Mouse (Mus musculus): ENCODE data around the gene Olfr212.
"Not testable (repeated sequence)": the region's sequence is repeated elsewhere in the genome, so short reads cannot be mapped to it uniquely, and the experiment has no call there.

Gene Olfr212

GRCm38 (mm10) chr6:116506302-116507003, at the start of gene Olfr212:
Olfr212 (plus strand) TSS chr6:116506516.
- H3K27me3 ChIP-seq (ENCODE audit: insufficient read depth, low read length); H3K36me3 ChIP-seq (ENCODE audit: insufficient read depth, low read length); H3K4me1 ChIP-seq (replicated peaks; ENCODE audit: low read depth, low read length): not testable (repeated sequence)
- H3K4me3 ChIP-seq (replicated peaks; ENCODE audit: low read length), result 0 out of 2 replicates have a peak within 1 kb of the TSS, but pooled peaks have one; percentile 17
- peaks cover 55% of the 10 kb centered on the region for H3K9me3 ChIP-seq (ENCODE audit: low read length)

- Histone ChIP-seq H3K9me3 (ENCODE audit: low read length) (no peaks in the 10 kb centered on the region), H3K4me3 (replicated peaks; ENCODE audit: low read length) (no peak overlapping the region), H3K4me1 (replicated peaks; ENCODE audit: low read depth, low read length) (peaks cover 14% of the 10 kb centered on the region), H3K36me3 (ENCODE audit: insufficient read depth, low read length) (no peaks in the 10 kb centered on the region), H3K27me3 (ENCODE audit: insufficient read depth, low read length) (peaks cover 55% of the 10 kb centered on the region)
- TF ChIP-seq POU5F1 (IDR thresholded peaks at IDR 0.05; ENCODE audit: borderline replicate concordance, low read length) (no peak), NANOG (IDR thresholded peaks at IDR 0.05; ENCODE audit: borderline replicate concordance, low read length) (no peak), CTCF (conservative IDR thresholded peaks at IDR 0.05; ENCODE audit: low read length) (no peak)
Measured at GRCm38 (mm10) chr6:116458728-116459127, 47.6 kb upstream of the Olfr212 start.

GRCm38 (mm10) chr6:116459232-116459631, 47.1 kb upstream of the Olfr212 start:
- H3K4me3 ChIP-seq (replicated peaks; ENCODE audit: low read length), result no peak overlapping the region
- peaks cover 14% of the 10 kb centered on the region for H3K4me1 ChIP-seq (replicated peaks; ENCODE audit: low read depth, low read length)
- peaks cover 52% of the 10 kb centered on the region for H3K27me3 ChIP-seq (ENCODE audit: insufficient read depth, low read length)
- TF ChIP-seq CTCF (conservative IDR thresholded peaks at IDR 0.05; ENCODE audit: low read length) (no peak), POU5F1 (IDR thresholded peaks at IDR 0.05; ENCODE audit: borderline replicate concordance, low read length) (no peak), NANOG (IDR thresholded peaks at IDR 0.05; ENCODE audit: borderline replicate concordance, low read length) (no peak)
- no peaks in the 10 kb centered on the region for H3K36me3 ChIP-seq (ENCODE audit: insufficient read depth, low read length)
- H3K9me3 ChIP-seq (ENCODE audit: low read length), result no peaks in the 10 kb centered on the region

GRCm38 (mm10) chr6:116460544-116461283, 45.6 kb upstream of the Olfr212 start, which contains the start of gene Alox5:
Alox5 (minus strand) TSS chr6:116461178.
- Histone ChIP-seq H3K36me3 (ENCODE audit: insufficient read depth, low read length) (no peaks in the 10 kb centered on the region), H3K4me3 (replicated peaks; ENCODE audit: low read length) (peak within 1 kb of the TSS; percentile 80), H3K4me1 (replicated peaks; ENCODE audit: low read depth, low read length) (peaks cover 14% of the 10 kb centered on the region), H3K27me3 (ENCODE audit: insufficient read depth, low read length) (peaks cover 52% of the 10 kb centered on the region), H3K9me3 (ENCODE audit: low read length) (no peaks in the 10 kb centered on the region)
- TF ChIP-seq NANOG (IDR thresholded peaks at IDR 0.05; ENCODE audit: borderline replicate concordance, low read length) (no peak), CTCF (conservative IDR thresholded peaks at IDR 0.05; ENCODE audit: low read length) (no peak), POU5F1 (IDR thresholded peaks at IDR 0.05; ENCODE audit: borderline replicate concordance, low read length) (no peak)

GRCm38 (mm10) chr6:116468081-116468480, 38.2 kb upstream of the Olfr212 start:
- no peaks in the 10 kb centered on the region for H3K4me1 ChIP-seq (replicated peaks; ENCODE audit: low read depth, low read length)
- H3K9me3 ChIP-seq (ENCODE audit: low read length), result no peaks in the 10 kb centered on the region
- peaks cover under 1% of the 10 kb centered on the region; the same call in 1 of the 2 replicates for H3K27me3 ChIP-seq (ENCODE audit: insufficient read depth, low read length)
- TF ChIP-seq CTCF (conservative IDR thresholded peaks at IDR 0.05; ENCODE audit: low read length) (peak; percentile 54), NANOG (IDR thresholded peaks at IDR 0.05; ENCODE audit: borderline replicate concordance, low read length) (no peak), POU5F1 (IDR thresholded peaks at IDR 0.05; ENCODE audit: borderline replicate concordance, low read length) (no peak)
- no peak overlapping the region for H3K4me3 ChIP-seq (replicated peaks; ENCODE audit: low read length)
- H3K36me3 ChIP-seq (ENCODE audit: insufficient read depth, low read length), result no peaks in the 10 kb centered on the region

GRCm38 (mm10) chr6:116485081-116485480, 21.2 kb upstream of the Olfr212 start:
- Histone ChIP-seq H3K9me3 (ENCODE audit: low read length) (peaks cover 23% of the 10 kb centered on the region), H3K27me3 (ENCODE audit: insufficient read depth, low read length) (no peaks in the 10 kb centered on the region), H3K36me3 (ENCODE audit: insufficient read depth, low read length) (no peaks in the 10 kb centered on the region), H3K4me3 (replicated peaks; ENCODE audit: low read length) (no peak overlapping the region), H3K4me1 (replicated peaks; ENCODE audit: low read depth, low read length) (peaks cover 4% of the 10 kb centered on the region; the same call in 1 of the 2 replicates)
- no peak for TF ChIP-seq POU5F1 (IDR thresholded peaks at IDR 0.05; ENCODE audit: borderline replicate concordance, low read length)
- TF ChIP-seq NANOG (IDR thresholded peaks at IDR 0.05; ENCODE audit: borderline replicate concordance, low read length), result no peak
- no peak for TF ChIP-seq CTCF (conservative IDR thresholded peaks at IDR 0.05; ENCODE audit: low read length)

- no peaks in the 10 kb centered on the region for H3K27me3 ChIP-seq (ENCODE audit: insufficient read depth, low read length)
- H3K36me3 ChIP-seq (ENCODE audit: insufficient read depth, low read length), result no peaks in the 10 kb centered on the region
Measured at GRCm38 (mm10) chr6:116486833-116487232, 19.5 kb upstream of the Olfr212 start.

GRCm38 (mm10) chr6:116488791-116489190, 17.5 kb upstream of the Olfr212 start, which contains the start of gene Olfr211:
Olfr211 (plus strand) TSS chr6:116489091.
- H3K27me3 ChIP-seq (ENCODE audit: insufficient read depth, low read length), result no peaks in the 10 kb centered on the region
- no peaks in the 10 kb centered on the region for H3K36me3 ChIP-seq (ENCODE audit: insufficient read depth, low read length)
- H3K9me3 ChIP-seq (ENCODE audit: low read length), result no peaks in the 10 kb centered on the region
- TF ChIP-seq NANOG (IDR thresholded peaks at IDR 0.05; ENCODE audit: borderline replicate concordance, low read length) (no peak), CTCF (conservative IDR thresholded peaks at IDR 0.05; ENCODE audit: low read length) (no peak), POU5F1 (IDR thresholded peaks at IDR 0.05; ENCODE audit: borderline replicate concordance, low read length) (no peak)
- no peak within 1 kb of the TSS for H3K4me3 ChIP-seq (replicated peaks; ENCODE audit: low read length)
- H3K4me1 ChIP-seq (replicated peaks; ENCODE audit: low read depth, low read length), result peaks cover 4% of the 10 kb centered on the region; the same call in 1 of the 2 replicates

More at GRCm38 (mm10) chr6:116486833-116487232, 19.5 kb upstream of the Olfr212 start:
- TF ChIP-seq CTCF (conservative IDR thresholded peaks at IDR 0.05; ENCODE audit: low read length) (no peak), NANOG (IDR thresholded peaks at IDR 0.05; ENCODE audit: borderline replicate concordance, low read length) (no peak)
- H3K4me1 ChIP-seq (replicated peaks; ENCODE audit: low read depth, low read length), result peaks cover 4% of the 10 kb centered on the region; the same call in 1 of the 2 replicates
- H3K9me3 ChIP-seq (ENCODE audit: low read length), result peaks cover 15% of the 10 kb centered on the region
- H3K4me3 ChIP-seq (replicated peaks; ENCODE audit: low read length), result no peak overlapping the region

Data from E14TG2a.4 (cell line).